Mouse (Mus musculus) hindbrain, postnatal 0 days (tissue): ENCODE results near the gene Arhgap24. TPM values are rescaled to one million over a fixed set of nuclear protein-coding genes. Genes with fewer than 3 reads are reported as not detected.

Experiments
- ATAC-seq: fragments of 200-750 bp; cut with Nextera tagmentation; 2 replicates; pipeline ENCODE4 v1.8.0; 2017; ENCODE audit warnings: mild to moderate bottlenecking, moderate TSS enrichment, moderate library complexity
- DNase-seq: peaks from one replicate; pipeline ENCODE4 v3.0.0-alpha.2; 2015; ENCODE audit warnings: low spot score
- H3K27ac ChIP-seq: fragments of 300-500 bp; sonication (generic); 2 replicates; pipeline ENCODE4 v1.5.1; 2014; ENCODE audit warnings: mild to moderate bottlenecking
- H3K27me3 ChIP-seq: fragments of 300-500 bp; sonication (generic); 2 replicates; pipeline ENCODE4 v1.6.1; 2014; ENCODE audit warnings: low read length, mixed read lengths; ENCODE audit not compliant: insufficient read depth
- H3K36me3 ChIP-seq: fragments of 300-500 bp; sonication (generic); 2 replicates; pipeline ENCODE4 v1.6.1; 2014; ENCODE audit warnings: low read length, mixed read lengths; ENCODE audit not compliant: insufficient read depth
- H3K4me1 ChIP-seq: fragments of 300-500 bp; sonication (generic); 2 replicates; pipeline ENCODE4 v1.6.1; 2014; ENCODE audit warnings: antibody characterized with exemption, low read length, mixed read lengths; ENCODE audit not compliant: insufficient read depth
- H3K4me2 ChIP-seq: fragments of 300-500 bp; sonication (generic); 2 replicates; pipeline ENCODE4 v1.6.1; 2014; ENCODE audit warnings: low read depth, mild to moderate bottlenecking, low read length, moderate library complexity, mixed read lengths
- H3K4me3 ChIP-seq: fragments of 300-500 bp; sonication (generic); 2 replicates; pipeline ENCODE4 v1.5.1; 2014; ENCODE audit warnings: low read length
- H3K9ac ChIP-seq: fragments of 300-500 bp; sonication (generic); replicated peaks from 2 replicates; pipeline ENCODE4 v1.6.1; 2014; ENCODE audit warnings: mild to moderate bottlenecking, low read length, moderate library complexity, mixed read lengths
- H3K9me3 ChIP-seq: fragments of 300-500 bp; sonication (generic); 2 replicates; pipeline ENCODE4 v1.6.1; 2016; ENCODE audit warnings: low read length, mixed read lengths
- CTCF ChIP-seq: IDR thresholded peaks from 2 replicates; pipeline ENCODE4 v1.5.1; 2016; ENCODE audit warnings: antibody characterized with exemption, control low read depth, low read depth
- WGBS: fragments of 180-500 bp; shearing (Covaris S2); extraction: QIAGEN DNeasy Blood & Tissue Kit; methylation state at CpG from one replicate; pipeline ENCODE4 v1.1.7; 2014; 5-methylcytosine and 5-hydroxymethylcytosine counted together
- polyA plus RNA-seq: library from polyadenylated mRNA; unstranded; fragments of >200 nt; fragmentation: Nextera tagmentation; extraction: Ambion mirVana; gene quantifications from 2 replicates; pipeline ENCODE4 v1.2.1, GENCODE M21; 2015
- total RNA-seq: library from RNA; depleted of rRNA; stranded (reverse); fragments of >200 nt; gene quantifications from 2 replicates; pipeline ENCODE4 v1.2.3, GENCODE M21; 2014

The Arhgap24 gene
- total and polyA plus RNA-seq, 2 experiments from 2014 or later: 11.4 to 14.2 TPM

- no peaks in the 10 kb centered on the region for H3K4me1 ChIP-seq
- H3K4me2 ChIP-seq: no peak overlapping the region
- 88% methylated on average over 7 of the region's 7 CpGs for WGBS
- DNase-seq (no peak), ATAC-seq (no peak)
- no peak overlapping the region for H3K4me3 ChIP-seq
- no peak overlapping the region for H3K27ac ChIP-seq
- TF ChIP-seq CTCF: no peak
- H3K9ac ChIP-seq: no peak overlapping the region
- H3K9me3 ChIP-seq: no peaks in the 10 kb centered on the region
- no peaks in the 10 kb centered on the region for H3K36me3 ChIP-seq
- H3K27me3 ChIP-seq: no peaks in the 10 kb centered on the region
Observed at GRCm38 (mm10) chr5:102452079-102452797, 29.0 kb upstream of the Arhgap24 start.

GRCm38 (mm10) chr5:102453324-102453723 lies 27.9 kb upstream of the Arhgap24 start:
- H3K27ac ChIP-seq: no peak overlapping the region
- H3K4me2 ChIP-seq: no peak overlapping the region
- H3K4me1 ChIP-seq: no peaks in the 10 kb centered on the region
- DNase-seq: no peak
- no peak overlapping the region for H3K9ac ChIP-seq
- no peak for TF ChIP-seq CTCF
- 97% methylated on average over 2 of the region's 2 CpGs for WGBS
- no peak for ATAC-seq
- no peak overlapping the region for H3K4me3 ChIP-seq
- H3K27me3 ChIP-seq: no peaks in the 10 kb centered on the region
- H3K9me3 ChIP-seq: no peaks in the 10 kb centered on the region
- no peaks in the 10 kb centered on the region for H3K36me3 ChIP-seq

DNA sequence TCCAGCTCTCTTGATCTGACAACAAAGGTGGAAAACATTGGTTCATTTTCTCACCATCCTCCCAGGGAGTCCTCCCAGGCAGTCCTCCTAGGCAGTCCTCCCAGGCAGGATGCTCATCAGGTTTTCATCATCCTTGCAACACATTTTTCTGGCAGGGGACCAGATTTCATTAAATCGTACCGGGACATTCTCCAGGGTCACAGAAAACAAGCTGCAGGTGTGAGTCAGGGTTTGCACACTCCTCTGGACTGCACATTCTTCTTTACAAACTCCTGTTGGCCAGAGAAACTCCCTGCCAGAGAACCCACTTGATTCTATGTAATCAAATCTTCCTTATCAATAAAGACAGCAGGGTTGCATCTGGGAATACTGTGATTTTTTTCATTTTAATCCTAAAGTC lies 25.9 kb upstream of the Arhgap24 start:
- Histone ChIP-seq H3K27ac (no peak overlapping the region), H3K27me3 (no peaks in the 10 kb centered on the region), H3K9ac (no peak overlapping the region), H3K4me1 (no peaks in the 10 kb centered on the region), H3K36me3 (no peaks in the 10 kb centered on the region), H3K9me3 (no peaks in the 10 kb centered on the region), H3K4me2 (no peak overlapping the region), H3K4me3 (no peak overlapping the region)
- DNase-seq: no peak
- no peak for ATAC-seq
- TF ChIP-seq CTCF: no peak
- 68% methylated on average over 2 of the region's 2 CpGs for WGBS

GRCm38 (mm10) chr5:102460452-102461197 lies 20.6 kb upstream of the Arhgap24 start:
- no peak for DNase-seq
- Histone ChIP-seq H3K4me2 (no peak overlapping the region), H3K27ac (no peak overlapping the region), H3K4me1 (no peaks in the 10 kb centered on the region), H3K4me3 (no peak overlapping the region), H3K27me3 (no peaks in the 10 kb centered on the region), H3K9ac (no peak overlapping the region), H3K9me3 (no peaks in the 10 kb centered on the region), H3K36me3 (no peaks in the 10 kb centered on the region)
- WGBS: 88% methylated on average over 12 of the region's 12 CpGs
- no peak for TF ChIP-seq CTCF
- ATAC-seq: no peak

GRCm38 (mm10) chr5:102462948-102463347 lies 18.2 kb upstream of the Arhgap24 start:
- H3K9ac ChIP-seq: no peak overlapping the region
- TF ChIP-seq CTCF: no peak

GRCm38 (mm10) chr5:102465372-102465771 lies 15.8 kb upstream of the Arhgap24 start:
- Histone ChIP-seq H3K9me3 (no peaks in the 10 kb centered on the region), H3K27me3 (no peaks in the 10 kb centered on the region), H3K4me3 (no peak overlapping the region), H3K9ac (no peak overlapping the region), H3K36me3 (no peaks in the 10 kb centered on the region), H3K4me2 (no peak overlapping the region), H3K4me1 (no peaks in the 10 kb centered on the region), H3K27ac (no peak overlapping the region)
- no peak for ATAC-seq
- WGBS: 87% methylated on average over 2 of the region's 2 CpGs
- no peak for TF ChIP-seq CTCF
- DNase-seq: no peak

More at GRCm38 (mm10) chr5:102462948-102463347, 18.2 kb upstream of the Arhgap24 start:
- Histone ChIP-seq H3K27me3 (no peaks in the 10 kb centered on the region), H3K36me3 (no peaks in the 10 kb centered on the region), H3K4me3 (no peak overlapping the region), H3K9me3 (no peaks in the 10 kb centered on the region), H3K27ac (no peak overlapping the region), H3K4me1 (no peaks in the 10 kb centered on the region), H3K4me2 (no peak overlapping the region)
- no peak for DNase-seq
- no peak for ATAC-seq
- 72% methylated on average over 3 of the region's 3 CpGs for WGBS

- DNase-seq (no peak), ATAC-seq (no peak)
- no peaks in the 10 kb centered on the region for H3K9me3 ChIP-seq
- H3K27me3 ChIP-seq: no peaks in the 10 kb centered on the region
- H3K4me1 ChIP-seq: no peaks in the 10 kb centered on the region
- no peaks in the 10 kb centered on the region for H3K36me3 ChIP-seq
- 82% methylated on average over 3 of the region's 3 CpGs for WGBS
- TF ChIP-seq CTCF: no peak
- no peak overlapping the region for H3K9ac ChIP-seq
- no peak overlapping the region for H3K4me2 ChIP-seq
- no peak overlapping the region for H3K4me3 ChIP-seq
- H3K27ac ChIP-seq: no peak overlapping the region
Observed at GRCm38 (mm10) chr5:102468292-102468691, 12.9 kb upstream of the Arhgap24 start.
